Mouse (Mus musculus): Measurements from ENCODE around the gene Slc39a5. TPM values are rescaled to one million over a fixed set of nuclear protein-coding genes. Genes with fewer than 3 reads are reported as not detected.

Gene Slc39a5
- total and polyA plus RNA-seq, 2 experiments: 2.0 to 3.2 TPM

- Histone ChIP-seq H3K4me1 (ENCODE audit: control insufficient read depth, insufficient read depth, low read length) (peaks cover 15% of the 10 kb centered on the region), H3K4me3 (ENCODE audit: insufficient read depth, low read depth, low read length) (peak overlapping the region; percentile 84), H3K36me3 (ENCODE audit: control insufficient read depth, insufficient read depth, low read length) (no peaks in the 10 kb centered on the region; the same call in 1 of the 2 replicates), H3K79me2 (ENCODE audit: control insufficient read depth, insufficient read depth, low read length) (peaks cover 7% of the 10 kb centered on the region; the same call in 1 of the 2 replicates), H3K27ac (replicated peaks; ENCODE audit: insufficient read depth, low read depth, low read length) (peak overlapping the region; percentile 66), H3K27me3 (ENCODE audit: control insufficient read depth, insufficient read depth, low read length) (no peaks in the 10 kb centered on the region), H3K9ac (ENCODE audit: low read depth, low read length) (peak overlapping the region; percentile 81)
- peak; percentile 96 for DNase-seq (ENCODE audit: extremely low read depth, low read depth, low spot score)
- 5% methylated on average over 36 of the region's 36 CpGs for WGBS
- peak; percentile 79 for TF ChIP-seq CTCF (IDR thresholded peaks at IDR 0.05; ENCODE audit: low read depth, low read length)
- peak; percentile 66; the same call in 1 of the 2 replicates for TF ChIP-seq POLR2A (IDR thresholded peaks at IDR 0.05; ENCODE audit: extremely low read depth, insufficient read depth, low read length)
Measured at GRCm38 (mm10) chr10:128409692-128410559, 8.9 kb upstream of the Slc39a5 start.

DNA sequence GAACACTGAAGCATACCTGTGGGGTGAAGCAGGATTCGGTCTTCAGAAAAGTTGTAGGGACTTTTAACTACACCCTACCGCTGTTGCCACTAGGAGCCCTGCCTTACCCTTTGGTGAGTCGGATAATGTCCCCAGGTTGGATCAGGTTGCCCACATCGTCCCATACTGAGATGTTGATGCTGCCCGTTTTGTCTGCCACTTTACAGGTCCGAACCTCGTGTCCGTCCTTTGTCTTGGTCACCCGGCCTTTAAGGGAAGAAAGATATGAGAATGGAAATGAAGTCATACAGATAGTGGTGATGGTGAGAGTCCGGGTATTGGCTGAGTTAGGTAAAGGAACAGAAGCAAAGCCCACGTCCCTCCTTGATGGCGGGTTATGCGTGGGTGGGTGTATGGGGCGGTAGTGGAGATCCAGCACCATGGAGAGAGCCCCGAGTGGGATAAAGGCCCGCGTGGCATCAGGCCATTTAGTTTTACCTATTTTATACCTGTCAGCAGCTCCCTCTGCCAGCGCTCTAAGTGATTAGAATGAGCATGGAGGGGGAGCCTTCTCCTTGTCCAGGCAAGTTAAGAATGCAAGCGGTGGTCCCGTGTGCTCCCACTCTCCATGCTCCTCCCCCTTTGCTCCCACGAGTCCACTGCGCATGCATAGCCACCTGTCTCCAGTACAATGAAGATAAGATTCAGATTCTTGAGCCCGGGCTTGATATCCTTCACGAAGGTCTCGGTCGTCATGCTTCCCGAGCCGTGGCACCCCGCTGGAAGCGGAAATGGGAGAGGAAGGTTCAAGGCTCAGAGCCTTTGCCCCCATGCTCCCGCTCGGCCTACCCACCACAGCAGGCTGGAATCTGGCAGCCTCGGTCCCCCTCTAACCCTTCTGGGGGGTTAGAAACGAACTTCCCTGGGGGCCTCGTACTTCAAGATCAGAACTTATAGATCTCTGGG is 7.8 kb upstream of the Slc39a5 start:
- 19% methylated on average over 35 of the region's 35 CpGs for WGBS

DNA sequence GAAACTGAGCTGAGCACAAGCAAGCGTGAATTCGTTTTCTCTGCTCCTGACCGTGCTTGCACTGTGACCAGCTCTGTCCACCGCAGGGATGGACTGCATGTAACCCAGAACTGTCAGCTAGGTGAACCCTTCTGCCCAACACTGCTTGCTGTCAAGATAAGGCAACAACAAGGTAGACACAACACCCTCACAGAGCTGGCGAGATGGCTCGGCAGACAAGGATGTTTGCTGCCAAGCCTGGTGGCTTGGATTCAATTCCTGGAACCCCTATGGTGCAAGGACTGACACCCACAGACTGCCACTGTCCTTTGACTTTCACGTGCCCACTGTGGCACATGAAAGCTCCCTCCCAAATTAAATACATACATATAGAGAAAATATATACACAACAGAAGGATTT is 2.9 kb upstream of the Slc39a5 start:
- Histone ChIP-seq H3K36me3 (ENCODE audit: control insufficient read depth, insufficient read depth, low read length) (no peaks in the 10 kb centered on the region; the same call in 1 of the 2 replicates), H3K4me3 (ENCODE audit: insufficient read depth, low read depth, low read length) (no peak overlapping the region), H3K79me2 (ENCODE audit: control insufficient read depth, insufficient read depth, low read length) (no peaks in the 10 kb centered on the region), H3K9ac (ENCODE audit: low read depth, low read length) (no peak overlapping the region), H3K4me1 (ENCODE audit: control insufficient read depth, insufficient read depth, low read length) (peaks cover 5% of the 10 kb centered on the region), H3K27me3 (ENCODE audit: control insufficient read depth, insufficient read depth, low read length) (no peaks in the 10 kb centered on the region), H3K27ac (replicated peaks; ENCODE audit: insufficient read depth, low read depth, low read length) (no peak overlapping the region)
- 60% methylated on average over 7 of the region's 7 CpGs for WGBS
- DNase-seq (ENCODE audit: extremely low read depth, low read depth, low spot score): no peak
- TF ChIP-seq CTCF (IDR thresholded peaks at IDR 0.05; ENCODE audit: low read depth, low read length): no peak
- no peak for TF ChIP-seq POLR2A (IDR thresholded peaks at IDR 0.05; ENCODE audit: extremely low read depth, insufficient read depth, low read length)

More for the DNA sequence above, 7.8 kb upstream of the Slc39a5 start:
- Histone ChIP-seq H3K27me3 (ENCODE audit: control insufficient read depth, insufficient read depth, low read length) (no peaks in the 10 kb centered on the region), H3K79me2 (ENCODE audit: control insufficient read depth, insufficient read depth, low read length) (peaks cover 7% of the 10 kb centered on the region; the same call in 1 of the 2 replicates), H3K9ac (ENCODE audit: low read depth, low read length) (peak overlapping the region; percentile 81), H3K4me1 (ENCODE audit: control insufficient read depth, insufficient read depth, low read length) (peaks cover 15% of the 10 kb centered on the region), H3K27ac (replicated peaks; ENCODE audit: insufficient read depth, low read depth, low read length) (peak overlapping the region; percentile 17), H3K36me3 (ENCODE audit: control insufficient read depth, insufficient read depth, low read length) (no peaks in the 10 kb centered on the region; the same call in 1 of the 2 replicates), H3K4me3 (ENCODE audit: insufficient read depth, low read depth, low read length) (peak overlapping the region; percentile 84)
- no peak for DNase-seq (ENCODE audit: extremely low read depth, low read depth, low spot score)
- TF ChIP-seq CTCF (IDR thresholded peaks at IDR 0.05; ENCODE audit: low read depth, low read length) (no peak), POLR2A (IDR thresholded peaks at IDR 0.05; ENCODE audit: extremely low read depth, insufficient read depth, low read length) (no peak)

GRCm38 (mm10) chr10:128401638-128402037 is 609 bp upstream of the Slc39a5 start:
- no peak for TF ChIP-seq POLR2A (IDR thresholded peaks at IDR 0.05; ENCODE audit: extremely low read depth, insufficient read depth, low read length)
- no peak for TF ChIP-seq CTCF (IDR thresholded peaks at IDR 0.05; ENCODE audit: low read depth, low read length)
- no peaks in the 10 kb centered on the region for H3K27me3 ChIP-seq (ENCODE audit: control insufficient read depth, insufficient read depth, low read length)

GRCm38 (mm10) chr10:128400338-128400737 is 691 bp downstream of the Slc39a5 start:
- H3K27me3 ChIP-seq (ENCODE audit: control insufficient read depth, insufficient read depth, low read length): no peaks in the 10 kb centered on the region
- no peak overlapping the region for H3K27ac ChIP-seq (replicated peaks; ENCODE audit: insufficient read depth, low read depth, low read length)
- DNase-seq (ENCODE audit: extremely low read depth, low read depth, low spot score): no peak
- 56% methylated on average over 5 of the region's 5 CpGs for WGBS
- no peak overlapping the region for H3K9ac ChIP-seq (ENCODE audit: low read depth, low read length)
- no peak overlapping the region for H3K4me3 ChIP-seq (ENCODE audit: insufficient read depth, low read depth, low read length)
- H3K36me3 ChIP-seq (ENCODE audit: control insufficient read depth, insufficient read depth, low read length): no peaks in the 10 kb centered on the region
- H3K4me1 ChIP-seq (ENCODE audit: control insufficient read depth, insufficient read depth, low read length): peaks cover 11% of the 10 kb centered on the region; the same call in 1 of the 2 replicates
- H3K79me2 ChIP-seq (ENCODE audit: control insufficient read depth, insufficient read depth, low read length): no peaks in the 10 kb centered on the region
- no peak for TF ChIP-seq CTCF (IDR thresholded peaks at IDR 0.05; ENCODE audit: low read depth, low read length)
- no peak for TF ChIP-seq POLR2A (IDR thresholded peaks at IDR 0.05; ENCODE audit: extremely low read depth, insufficient read depth, low read length)

More at GRCm38 (mm10) chr10:128401638-128402037, 609 bp upstream of the Slc39a5 start:
- no peaks in the 10 kb centered on the region for H3K79me2 ChIP-seq (ENCODE audit: control insufficient read depth, insufficient read depth, low read length)
- no peak overlapping the region for H3K27ac ChIP-seq (replicated peaks; ENCODE audit: insufficient read depth, low read depth, low read length)
- H3K4me3 ChIP-seq (ENCODE audit: insufficient read depth, low read depth, low read length): no peak overlapping the region
- H3K36me3 ChIP-seq (ENCODE audit: control insufficient read depth, insufficient read depth, low read length): no peaks in the 10 kb centered on the region
- no peak for DNase-seq (ENCODE audit: extremely low read depth, low read depth, low spot score)
- 78% methylated on average over 9 of the region's 9 CpGs for WGBS
- no peaks in the 10 kb centered on the region for H3K4me1 ChIP-seq (ENCODE audit: control insufficient read depth, insufficient read depth, low read length)
- H3K9ac ChIP-seq (ENCODE audit: low read depth, low read length): no peak overlapping the region

Data from liver, adult 2 months (tissue).